Mouse (Mus musculus): ENCODE results near the gene 2210011C24Rik.

2210011C24Rik gene

GRCm38 (mm10) chr8:84027449-84027848 lies 15.5 kb upstream of the 2210011C24Rik start:
- TF ChIP-seq NANOG (IDR thresholded peaks at IDR 0.05; ENCODE audit: borderline replicate concordance, low read length) (no peak), CTCF (conservative IDR thresholded peaks at IDR 0.05; ENCODE audit: low read length) (no peak), POU5F1 (IDR thresholded peaks at IDR 0.05; ENCODE audit: borderline replicate concordance, low read length) (no peak)
- no peaks in the 10 kb centered on the region; the same call in 1 of the 2 replicates for H3K27me3 ChIP-seq (ENCODE audit: insufficient read depth, low read length)
- H3K9me3 ChIP-seq (ENCODE audit: low read length), result no peaks in the 10 kb centered on the region
- H3K4me3 ChIP-seq (replicated peaks; ENCODE audit: low read length), result no peak overlapping the region
- peaks cover 41% of the 10 kb centered on the region for H3K36me3 ChIP-seq (ENCODE audit: insufficient read depth, low read length)
- H3K4me1 ChIP-seq (replicated peaks; ENCODE audit: low read depth, low read length), result peaks cover 81% of the 10 kb centered on the region

DNA sequence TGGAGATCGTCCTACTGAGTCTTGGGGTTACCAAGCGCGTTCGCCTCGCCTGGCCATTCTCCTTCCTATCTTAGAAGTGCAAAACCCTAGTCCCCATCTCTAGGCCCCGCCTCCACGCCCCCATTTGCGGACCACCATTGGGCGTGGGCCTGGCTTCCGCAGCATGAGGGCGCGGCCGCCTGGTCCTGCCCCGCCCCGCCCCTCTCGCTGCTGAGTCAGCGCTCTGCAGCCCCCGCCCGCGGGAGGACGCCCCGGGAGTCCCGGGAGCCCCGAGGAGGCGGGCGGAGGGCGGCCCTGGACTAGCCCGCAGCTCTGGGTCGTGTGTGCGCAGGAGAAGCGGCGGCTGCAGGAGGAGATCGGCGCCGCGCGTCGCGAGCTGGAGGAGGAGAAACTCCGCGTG lies 13.9 kb upstream of the 2210011C24Rik start:
- Histone ChIP-seq H3K36me3 (ENCODE audit: insufficient read depth, low read length) (peaks cover 28% of the 10 kb centered on the region), H3K4me1 (replicated peaks; ENCODE audit: low read depth, low read length) (peaks cover 91% of the 10 kb centered on the region), H3K9me3 (ENCODE audit: low read length) (no peaks in the 10 kb centered on the region), H3K27me3 (ENCODE audit: insufficient read depth, low read length) (peaks cover under 1% of the 10 kb centered on the region; the same call in 1 of the 2 replicates), H3K4me3 (replicated peaks; ENCODE audit: low read length) (peak overlapping the region; percentile 83)
- TF ChIP-seq CTCF (conservative IDR thresholded peaks at IDR 0.05; ENCODE audit: low read length) (no peak), NANOG (IDR thresholded peaks at IDR 0.05; ENCODE audit: borderline replicate concordance, low read length) (no peak), POU5F1 (IDR thresholded peaks at IDR 0.05; ENCODE audit: borderline replicate concordance, low read length) (no peak)

DNA sequence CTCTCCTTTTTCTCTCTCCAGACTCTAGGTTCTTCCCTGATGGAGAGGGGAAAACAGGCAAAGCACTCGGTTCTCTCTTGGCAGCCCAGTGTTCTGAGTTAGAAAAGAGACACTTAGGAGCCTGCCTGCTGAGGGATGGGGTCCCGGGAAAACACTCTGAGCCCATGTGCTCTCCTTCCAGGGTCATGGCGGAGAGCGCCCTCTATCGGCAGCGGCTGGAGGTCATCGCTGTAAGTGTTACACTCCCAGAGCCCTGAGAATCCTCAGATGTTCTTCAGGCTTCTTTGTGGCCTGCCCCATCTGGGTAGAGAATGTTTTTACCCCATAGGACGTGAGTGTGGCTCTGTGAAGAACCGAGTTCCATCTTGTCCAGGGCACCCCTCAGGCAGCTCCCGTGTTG lies 12.2 kb upstream of the 2210011C24Rik start:
- peaks cover 94% of the 10 kb centered on the region for H3K4me1 ChIP-seq (replicated peaks; ENCODE audit: low read depth, low read length)
- no peak for TF ChIP-seq NANOG (IDR thresholded peaks at IDR 0.05; ENCODE audit: borderline replicate concordance, low read length)
- TF ChIP-seq CTCF (conservative IDR thresholded peaks at IDR 0.05; ENCODE audit: low read length), result peak; percentile 92
- H3K9me3 ChIP-seq (ENCODE audit: low read length), result no peaks in the 10 kb centered on the region
- no peak overlapping the region for H3K4me3 ChIP-seq (replicated peaks; ENCODE audit: low read length)
- peaks cover 13% of the 10 kb centered on the region for H3K36me3 ChIP-seq (ENCODE audit: insufficient read depth, low read length)
- H3K27me3 ChIP-seq (ENCODE audit: insufficient read depth, low read length), result peaks cover 8% of the 10 kb centered on the region; the same call in 1 of the 2 replicates

GRCm38 (mm10) chr8:84023631-84024030 lies 11.7 kb upstream of the 2210011C24Rik start:
- TF ChIP-seq CTCF (conservative IDR thresholded peaks at IDR 0.05; ENCODE audit: low read length), result no peak
- TF ChIP-seq POU5F1 (IDR thresholded peaks at IDR 0.05; ENCODE audit: borderline replicate concordance, low read length), result no peak
- TF ChIP-seq NANOG (IDR thresholded peaks at IDR 0.05; ENCODE audit: borderline replicate concordance, low read length), result no peak
- Histone ChIP-seq H3K9me3 (ENCODE audit: low read length) (no peaks in the 10 kb centered on the region), H3K36me3 (ENCODE audit: insufficient read depth, low read length) (peaks cover 9% of the 10 kb centered on the region), H3K27me3 (ENCODE audit: insufficient read depth, low read length) (peaks cover 8% of the 10 kb centered on the region; the same call in 1 of the 2 replicates), H3K4me3 (replicated peaks; ENCODE audit: low read length) (no peak overlapping the region), H3K4me1 (replicated peaks; ENCODE audit: low read depth, low read length) (peaks cover 89% of the 10 kb centered on the region)

DNA sequence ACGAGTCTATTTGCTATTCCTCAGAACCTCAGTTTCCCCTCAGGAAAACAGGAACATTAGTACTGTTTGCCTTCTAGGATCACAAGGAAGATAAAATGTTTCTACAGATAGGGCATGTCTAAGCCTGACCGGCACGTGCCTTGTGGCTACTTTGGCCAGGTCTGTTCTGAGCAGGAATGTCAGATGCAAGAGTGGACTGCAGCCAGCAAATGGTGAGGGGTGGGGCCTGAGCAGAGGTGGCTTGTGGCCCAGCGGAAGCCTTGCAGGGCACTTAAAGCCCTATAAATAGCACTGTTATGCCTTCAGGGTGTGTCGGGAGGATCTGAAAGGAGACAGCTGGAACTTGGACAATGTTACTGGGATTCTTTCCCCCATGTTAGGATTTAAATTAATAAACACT lies 11.1 kb upstream of the 2210011C24Rik start:
- Histone ChIP-seq H3K9me3 (ENCODE audit: low read length) (no peaks in the 10 kb centered on the region), H3K4me3 (replicated peaks; ENCODE audit: low read length) (no peak overlapping the region), H3K27me3 (ENCODE audit: insufficient read depth, low read length) (peaks cover 13% of the 10 kb centered on the region), H3K36me3 (ENCODE audit: insufficient read depth, low read length) (peaks cover 4% of the 10 kb centered on the region), H3K4me1 (replicated peaks; ENCODE audit: low read depth, low read length) (peaks cover 83% of the 10 kb centered on the region)
- no peak for TF ChIP-seq CTCF (conservative IDR thresholded peaks at IDR 0.05; ENCODE audit: low read length)

DNA sequence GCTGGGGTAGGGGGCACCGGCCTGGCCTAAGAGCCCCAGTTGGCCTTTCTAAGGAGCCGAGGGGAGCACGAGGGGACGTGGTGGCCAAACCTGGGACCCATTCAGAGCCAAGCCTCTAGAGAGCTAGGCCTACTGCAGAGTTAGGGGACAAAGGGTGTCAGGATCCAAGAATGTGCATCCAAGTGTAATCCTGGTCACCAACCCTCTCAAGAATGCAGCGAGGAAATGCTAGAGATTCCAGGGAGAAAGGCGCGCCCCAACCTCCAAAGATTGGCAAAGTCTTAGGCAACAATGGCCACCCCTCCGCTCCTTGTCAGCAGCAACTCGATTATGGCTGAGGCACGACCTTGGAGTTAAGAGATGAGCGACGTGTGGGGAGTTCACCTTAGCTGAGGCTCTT lies 9.6 kb upstream of the 2210011C24Rik start:
- H3K4me1 ChIP-seq (replicated peaks; ENCODE audit: low read depth, low read length), result peaks cover 68% of the 10 kb centered on the region
- peak overlapping the region; percentile 63; the same call in 1 of the 2 replicates for H3K4me3 ChIP-seq (replicated peaks; ENCODE audit: low read length)
- no peaks in the 10 kb centered on the region for H3K9me3 ChIP-seq (ENCODE audit: low read length)
- peaks cover 21% of the 10 kb centered on the region for H3K27me3 ChIP-seq (ENCODE audit: insufficient read depth, low read length)
- no peaks in the 10 kb centered on the region for H3K36me3 ChIP-seq (ENCODE audit: insufficient read depth, low read length)
- TF ChIP-seq NANOG (IDR thresholded peaks at IDR 0.05; ENCODE audit: borderline replicate concordance, low read length) (no peak), CTCF (conservative IDR thresholded peaks at IDR 0.05; ENCODE audit: low read length) (no peak), POU5F1 (IDR thresholded peaks at IDR 0.05; ENCODE audit: borderline replicate concordance, low read length) (no peak)

DNA sequence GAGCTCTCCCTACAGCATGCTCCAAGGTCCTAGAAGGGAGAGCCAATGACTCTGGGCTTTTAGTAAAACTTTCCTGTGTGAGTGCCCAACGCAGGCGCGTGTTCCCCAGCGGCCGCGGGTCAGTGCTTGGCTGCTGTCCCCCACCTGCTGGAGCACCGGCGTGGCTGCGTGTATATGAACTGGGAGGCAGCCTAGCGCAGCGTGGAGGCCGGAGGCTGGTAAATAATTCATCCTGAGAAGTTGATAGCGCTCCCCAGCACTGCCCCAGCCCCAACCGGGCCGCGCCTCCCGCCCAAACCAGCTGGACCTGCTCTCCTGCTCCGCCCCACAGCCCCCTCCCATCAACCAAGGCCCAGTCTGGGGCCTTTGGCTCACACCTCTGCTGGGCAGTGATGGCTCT lies 9.1 kb upstream of the 2210011C24Rik start, which contains the start of gene Palm3:
Gene Palm3, plus strand, starts transcription at position 376 of the 400 bp plus-strand sequence.
- TF ChIP-seq POU5F1 (IDR thresholded peaks at IDR 0.05; ENCODE audit: borderline replicate concordance, low read length) (no peak), NANOG (IDR thresholded peaks at IDR 0.05; ENCODE audit: borderline replicate concordance, low read length) (no peak), CTCF (conservative IDR thresholded peaks at IDR 0.05; ENCODE audit: low read length) (no peak)
- H3K4me1 ChIP-seq (replicated peaks; ENCODE audit: low read depth, low read length), result peaks cover 63% of the 10 kb centered on the region
- H3K9me3 ChIP-seq (ENCODE audit: low read length), result peaks cover under 1% of the 10 kb centered on the region; the same call in 1 of the 2 replicates
- H3K27me3 ChIP-seq (ENCODE audit: insufficient read depth, low read length), result peaks cover 21% of the 10 kb centered on the region
- H3K36me3 ChIP-seq (ENCODE audit: insufficient read depth, low read length), result no peaks in the 10 kb centered on the region
- H3K4me3 ChIP-seq (replicated peaks; ENCODE audit: low read length), result peak within 1 kb of the TSS; percentile 63

DNA sequence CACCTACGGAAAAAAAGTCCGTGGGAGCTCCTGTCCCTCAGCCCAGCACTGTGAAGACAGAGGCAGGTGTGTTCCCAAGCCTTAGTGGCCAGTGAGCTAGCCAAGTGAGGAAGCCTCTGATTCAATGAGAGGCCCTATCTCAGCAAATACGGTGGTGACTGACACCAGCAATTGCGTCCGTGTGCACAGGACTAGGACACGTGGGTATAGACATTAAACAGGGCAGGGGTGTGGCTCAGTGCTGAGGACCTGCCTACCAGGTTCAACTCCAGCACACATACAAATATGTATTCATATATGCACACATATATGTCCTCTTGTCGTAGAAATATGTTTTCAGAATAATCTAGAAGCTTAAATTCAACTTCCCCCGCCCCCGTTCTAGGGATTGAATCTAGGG lies 7.8 kb upstream of the 2210011C24Rik start:
- no peak overlapping the region for H3K4me3 ChIP-seq (replicated peaks; ENCODE audit: low read length)
- H3K36me3 ChIP-seq (ENCODE audit: insufficient read depth, low read length), result no peaks in the 10 kb centered on the region
- H3K9me3 ChIP-seq (ENCODE audit: low read length), result peaks cover 4% of the 10 kb centered on the region
- H3K27me3 ChIP-seq (ENCODE audit: insufficient read depth, low read length), result peaks cover 21% of the 10 kb centered on the region
- TF ChIP-seq CTCF (conservative IDR thresholded peaks at IDR 0.05; ENCODE audit: low read length), result no peak
- TF ChIP-seq NANOG (IDR thresholded peaks at IDR 0.05; ENCODE audit: borderline replicate concordance, low read length), result no peak
- TF ChIP-seq POU5F1 (IDR thresholded peaks at IDR 0.05; ENCODE audit: borderline replicate concordance, low read length), result no peak
- H3K4me1 ChIP-seq (replicated peaks; ENCODE audit: low read depth, low read length), result peaks cover 52% of the 10 kb centered on the region

GRCm38 (mm10) chr8:84015833-84016232 lies 3.9 kb upstream of the 2210011C24Rik start:
- H3K4me3 ChIP-seq (replicated peaks; ENCODE audit: low read length), result no peak overlapping the region
- peaks cover 4% of the 10 kb centered on the region for H3K9me3 ChIP-seq (ENCODE audit: low read length)
- H3K36me3 ChIP-seq (ENCODE audit: insufficient read depth, low read length), result no peaks in the 10 kb centered on the region
- TF ChIP-seq CTCF (conservative IDR thresholded peaks at IDR 0.05; ENCODE audit: low read length) (peak; percentile 23), NANOG (IDR thresholded peaks at IDR 0.05; ENCODE audit: borderline replicate concordance, low read length) (no peak), POU5F1 (IDR thresholded peaks at IDR 0.05; ENCODE audit: borderline replicate concordance, low read length) (no peak)
- peaks cover 34% of the 10 kb centered on the region for H3K4me1 ChIP-seq (replicated peaks; ENCODE audit: low read depth, low read length)
- peaks cover 50% of the 10 kb centered on the region for H3K27me3 ChIP-seq (ENCODE audit: insufficient read depth, low read length)
